8 mouse cellular contexts compared by ENCODE assay signal in genomic region chr15:96288836-96289390, GRCm38 (mm10). TPM values are rescaled to one million over a fixed set of nuclear protein-coding genes. Genes with fewer than 3 reads are reported as not detected.
A peak's percentile ranks its signal among the peaks of the same experiment; 100 is the strongest.
DNase-seq lines count a peak whose midpoint lies in the region; ATAC-seq and TF ChIP-seq lines count a peak whose summit lies in the region.

No protein-coding gene starts in this region.

- H3K4me2 ChIP-seq in forebrain, embryonic 14.5 days (ENCODE audit: low read length) = peak overlapping the region; percentile 83
- H3K4me2 ChIP-seq in liver, embryonic 16.5 days (ENCODE audit: low read depth, low read length) = peak overlapping the region; percentile 99

- no peak for TF ChIP-seq CTCF in C2C12 (IDR thresholded peaks at IDR 0.05; ENCODE audit: control insufficient read depth, insufficient read depth, insufficient read length)

- no peaks in the 10 kb centered on the region for H3K27me3 ChIP-seq in erythroblast, embryonic 14.5 days (ENCODE audit: control insufficient read depth)
- H3K27me3 ChIP-seq in C2C12 (ENCODE audit: control insufficient read depth, insufficient read depth, insufficient read length) = no peaks in the 10 kb centered on the region
- H3K27me3 ChIP-seq in forebrain, embryonic 14.5 days (replicated peaks; ENCODE audit: control insufficient read depth, insufficient read depth, low read length) = no peaks in the 10 kb centered on the region
- H3K27me3 ChIP-seq in liver, embryonic 16.5 days (ENCODE audit: control insufficient read depth, insufficient read depth, low read depth, low read length) = no peaks in the 10 kb centered on the region

- H3K4me1 ChIP-seq in erythroblast, embryonic 14.5 days (ENCODE audit: control insufficient read depth) = peaks cover 53% of the 10 kb centered on the region
- peaks cover 12% of the 10 kb centered on the region for H3K4me1 ChIP-seq in forebrain, embryonic 14.5 days (ENCODE audit: control insufficient read depth, insufficient read depth, low read length)
- peaks cover 22% of the 10 kb centered on the region for H3K4me1 ChIP-seq in liver, embryonic 16.5 days (ENCODE audit: control insufficient read depth, low read depth, low read length)

- H3K9me3 ChIP-seq in erythroblast, embryonic 14.5 days (ENCODE audit: control insufficient read depth, low read length) = no peaks in the 10 kb centered on the region
- H3K9me3 ChIP-seq in forebrain, embryonic 14.5 days (replicated peaks; ENCODE audit: control insufficient read depth, low read length) = no peaks in the 10 kb centered on the region
- no peaks in the 10 kb centered on the region for H3K9me3 ChIP-seq in liver, embryonic 16.5 days (replicated peaks; ENCODE audit: control insufficient read depth, low read length)

- peaks cover 65% of the 10 kb centered on the region for H3K79me3 ChIP-seq in C2C12 (ENCODE audit: low read depth)

- peak overlapping the region; percentile 100 for H3K27ac ChIP-seq in forebrain, embryonic 14.5 days (ENCODE audit: low read depth, low read length)
- H3K27ac ChIP-seq in liver, embryonic 16.5 days (ENCODE audit: low read length) = peak overlapping the region; percentile 99

- no peak for ATAC-seq in erythroblast, adult 5-6 weeks (replicated peaks; ENCODE audit: low FRiP score, poor library complexity, severe bottlenecking)
- ATAC-seq in forebrain, embryonic 14.5 days = no peak
- ATAC-seq in liver, embryonic 16.5 days (ENCODE audit: low read depth) = no peak
- no peak for ATAC-seq in inflammation-experienced regulatory T-cells, adult 6 months

- no peak for DNase-seq in forebrain, embryonic 14.5 days (ENCODE audit: low spot score)
- no peak for DNase-seq in ovary, postnatal 14 days (ENCODE audit: low spot score)
- no peak for DNase-seq in cerebellum, adult 9-11 months

- peaks cover 85% of the 10 kb centered on the region for H3K79me2 ChIP-seq in C2C12 (ENCODE audit: control insufficient read depth, insufficient read depth)

- under 1% methylated on average over 9 of the region's 9 CpGs for WGBS in forebrain, embryonic 14.5 days
- 5% methylated on average over 9 of the region's 9 CpGs for WGBS in liver, embryonic 16.5 days (ENCODE audit: insufficient replicate concordance)

- peak overlapping the region; percentile 99 for H3K9ac ChIP-seq in forebrain, embryonic 14.5 days (ENCODE audit: low read length)
- H3K9ac ChIP-seq in liver, embryonic 16.5 days (ENCODE audit: low read depth, low read length) = peak overlapping the region; percentile 98

- peak overlapping the region; percentile 80 for H3ac ChIP-seq in C2C12 (ENCODE audit: control insufficient read depth, insufficient read length, low read depth)

- H3K36me3 ChIP-seq in erythroblast, embryonic 14.5 days (ENCODE audit: control insufficient read depth) = peaks cover 25% of the 10 kb centered on the region
- H3K36me3 ChIP-seq in C2C12 (ENCODE audit: control insufficient read depth, insufficient read depth) = peaks cover 11% of the 10 kb centered on the region
- peaks cover 3% of the 10 kb centered on the region for H3K36me3 ChIP-seq in forebrain, embryonic 14.5 days (ENCODE audit: control insufficient read depth, insufficient read depth, low read length)
- no peaks in the 10 kb centered on the region for H3K36me3 ChIP-seq in liver, embryonic 16.5 days (ENCODE audit: control insufficient read depth, insufficient read depth)

- peak overlapping the region; percentile 88 for H3K4me3 ChIP-seq in erythroblast, embryonic 14.5 days (replicated peaks)
- peak overlapping the region; percentile 92 for H3K4me3 ChIP-seq in C2C12 (ENCODE audit: insufficient read depth, poor library complexity, severe bottlenecking)
- H3K4me3 ChIP-seq in forebrain, embryonic 14.5 days (ENCODE audit: low read depth, low read length) = peak overlapping the region; percentile 94
- peak overlapping the region; percentile 95 for H3K4me3 ChIP-seq in liver, embryonic 16.5 days (ENCODE audit: low read depth, low read length)

TF ChIP-seq in C2C12, 6 proteins besides CTCF, POLR2A, EP300 and RAD21:
- TF ChIP-seq CEBPB (IDR thresholded peaks at IDR 0.05; ENCODE audit: low read depth) (no peak), MYOG (IDR thresholded peaks at IDR 0.05; ENCODE audit: control insufficient read depth, extremely low read depth, insufficient read length) (no peak), MYOD1 (IDR thresholded peaks at IDR 0.05; ENCODE audit: control insufficient read depth, insufficient read length, low read depth) (no peak), MAX (IDR thresholded peaks at IDR 0.05) (no peak), FOSL1 (IDR thresholded peaks at IDR 0.05; ENCODE audit: insufficient read depth, low read length, poor library complexity, severe bottlenecking) (no peak), USF1 (IDR thresholded peaks at IDR 0.05; ENCODE audit: low read depth) (no peak)

RNA-seq across cellular contexts. Expression of gene Arid2, which starts 1.6 kb away (rescaled TPM):
- 0.56 and 0.61 TPM in 2 replicates for polyA plus RNA-seq in erythroblast, embryonic 14.5 days (2012)
- 35.9 and 39.0 TPM in 2 replicates for total RNA-seq in erythroblast, adult 5-6 weeks (2015; ENCODE audit: low replicate concordance)
- total RNA-seq in erythroblast, adult 5-6 weeks (2017; ENCODE audit: low replicate concordance) = 32.6 and 35.7 TPM in 2 replicates
- 10.6 TPM for polyA plus RNA-seq in C2C12 (2012; fragmentation: generic; extraction: Trizol)
- polyA plus RNA-seq in forebrain, embryonic 14.5 days (2014; fragmentation: Nextera tagmentation; extraction: Ambion mirVana) = 24.4 and 27.7 TPM in 2 replicates
- 7.4 and 7.9 TPM in 2 replicates for polyA plus RNA-seq in liver, embryonic 16.5 days (2015; fragmentation: Nextera tagmentation; extraction: Ambion mirVana)
- polyA plus RNA-seq in inflammation-experienced regulatory T-cells, adult 6 months (2017; shearing (Covaris generic)) = 10 to 100 TPM; 13.7 to 21.7 (median 17.0) TPM
